Mouse (Mus musculus) limb, embryonic 12.5 days (tissue): ENCODE results near the gene Nrm. TPM values are rescaled to one million over a fixed set of nuclear protein-coding genes. Genes with fewer than 3 reads are reported as not detected.
A peak's percentile ranks its signal among the peaks of the same experiment; 100 is the strongest.

Experiments used
- ATAC-seq: fragments of 200-750 bp; cut with Nextera tagmentation; 2 replicates; pipeline ENCODE4 v1.8.0; 2017; ENCODE audit warnings: low read depth, moderate TSS enrichment; ENCODE audit not compliant: insufficient number of reproducible peaks, insufficient read depth, low FRiP score, low TSS enrichment
- H3K27ac ChIP-seq: fragments of 300-500 bp; sonication (generic); 2 replicates; pipeline ENCODE4 v1.5.1; 2016; ENCODE audit warnings: mild to moderate bottlenecking, moderate library complexity
- H3K27me3 ChIP-seq: fragments of 300-500 bp; sonication (generic); 2 replicates; pipeline ENCODE4 v1.6.1; 2016; ENCODE audit warnings: mild to moderate bottlenecking, moderate library complexity
- H3K36me3 ChIP-seq: fragments of 300-500 bp; sonication (generic); 2 replicates; pipeline ENCODE4 v1.6.1; 2016; ENCODE audit warnings: mild to moderate bottlenecking, moderate library complexity
- H3K4me1 ChIP-seq: fragments of 300-500 bp; sonication (generic); replicated peaks from 2 replicates; pipeline ENCODE4 v1.6.1; 2016
- H3K4me2 ChIP-seq: fragments of 300-500 bp; sonication (generic); 2 replicates; pipeline ENCODE4 v1.6.1; 2016; ENCODE audit warnings: mild to moderate bottlenecking, moderate library complexity
- H3K4me3 ChIP-seq: fragments of 300-500 bp; sonication (generic); replicated peaks from 2 replicates; pipeline ENCODE4 v1.5.1; 2016; ENCODE audit warnings: mild to moderate bottlenecking
- H3K9ac ChIP-seq: fragments of 300-500 bp; sonication (generic); replicated peaks from 2 replicates; pipeline ENCODE4 v1.6.1; 2016; ENCODE audit warnings: mild to moderate bottlenecking, moderate library complexity
- H3K9me3 ChIP-seq: fragments of 300-500 bp; sonication (generic); 2 replicates; pipeline ENCODE4 v1.6.1; 2016; ENCODE audit warnings: mild to moderate bottlenecking, moderate library complexity
- WGBS: fragments of 180-500 bp; shearing (Covaris S2); methylation state at CpG from one replicate; pipeline ENCODE4 v1.1.7; 2016; 5-methylcytosine and 5-hydroxymethylcytosine counted together
- polyA plus RNA-seq: library from polyadenylated mRNA; unstranded; fragments of >200 nt; fragmentation: Nextera tagmentation; extraction: Ambion mirVana; gene quantifications from 2 replicates; pipeline ENCODE4 v1.2.1, GENCODE M21; 2016

Nrm gene
- polyA plus RNA-seq, 1 experiment from 2014 or later: 52.5 TPM

DNA sequence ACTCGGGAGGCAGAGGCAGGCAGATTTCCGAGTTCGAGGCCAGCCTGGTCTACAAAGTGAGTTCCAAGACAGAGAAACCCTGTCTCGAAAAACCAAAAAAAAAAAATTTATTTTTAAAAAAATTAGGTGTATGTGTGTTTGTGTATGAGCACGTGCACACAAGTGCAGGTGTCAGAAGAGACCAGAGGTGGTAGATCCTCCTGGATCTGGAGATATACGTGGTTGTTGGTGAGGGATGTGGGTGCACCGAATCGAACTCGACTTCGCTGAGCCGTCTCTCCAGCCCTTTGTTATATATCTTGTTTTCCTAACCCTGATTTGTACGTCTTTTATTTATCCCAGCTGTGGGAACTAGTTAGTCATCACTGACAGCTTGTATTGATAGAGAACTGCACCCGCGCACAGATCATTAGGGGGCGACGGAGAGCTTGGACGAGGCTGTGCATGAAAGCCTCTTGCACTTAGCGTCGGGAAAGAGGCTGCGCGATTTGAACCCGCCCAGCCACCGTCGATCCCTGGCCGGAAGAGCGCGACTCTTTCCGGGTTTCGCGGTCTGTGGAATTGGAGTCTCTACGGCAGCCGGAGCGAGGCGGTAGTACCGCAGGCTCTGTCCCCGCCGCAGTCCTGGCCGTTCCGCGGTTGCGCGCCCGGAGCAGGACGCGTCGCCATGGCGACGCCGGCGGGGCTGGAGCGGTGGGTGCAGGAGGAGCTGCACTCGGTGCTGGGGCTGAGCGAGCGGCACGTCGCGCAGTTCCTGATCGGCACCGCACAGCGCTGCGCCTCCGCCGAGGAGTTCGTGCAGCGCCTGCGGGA is 18.3 kb downstream of the Nrm start, which contains the start of gene Dhx16:
TSS of gene Dhx16 (plus strand) at position 575 of the 813 bp plus-strand sequence.
- Histone ChIP-seq H3K4me1 (peaks cover 11% of the 10 kb centered on the region), H3K4me3 (peak within 1 kb of the TSS; percentile 97), H3K9me3 (no peaks in the 10 kb centered on the region), H3K36me3 (peaks cover 59% of the 10 kb centered on the region), H3K4me2 (peak within 1 kb of the TSS; percentile 84), H3K9ac (peak within 1 kb of the TSS; percentile 85), H3K27ac (peak within 1 kb of the TSS; percentile 69; the same call in 1 of the 2 replicates), H3K27me3 (no peaks in the 10 kb centered on the region)
- whole genome bisulfite sequencing: 5% methylated on average over 66 of the region's 66 CpGs
- peak; percentile 91 for ATAC-seq

DNA sequence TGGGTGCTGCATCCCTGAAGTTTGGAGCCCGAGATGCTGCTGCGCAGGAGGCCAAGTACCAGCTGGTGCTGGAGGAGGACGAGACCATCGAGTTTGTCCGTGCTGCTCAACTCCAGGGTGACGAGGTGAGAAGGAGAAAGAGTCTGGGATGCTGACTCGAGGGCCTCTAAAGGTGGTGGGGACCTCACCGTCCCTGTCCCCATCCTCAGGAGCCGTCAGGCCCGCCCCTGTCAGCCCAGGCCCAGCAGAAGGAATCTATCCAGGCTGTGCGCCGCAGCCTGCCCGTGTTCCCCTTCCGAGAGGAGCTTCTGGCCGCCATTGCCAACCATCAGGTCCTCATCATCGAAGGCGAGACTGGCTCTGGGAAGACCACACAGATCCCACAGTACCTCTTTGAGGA is 21.8 kb downstream of the Nrm start:
- 95% methylated on average over 17 of the region's 17 CpGs for WGBS
- peaks cover 69% of the 10 kb centered on the region for H3K36me3 ChIP-seq
- H3K27ac ChIP-seq: no peak overlapping the region
- H3K4me1 ChIP-seq: peaks cover 11% of the 10 kb centered on the region
- no peak for ATAC-seq
- H3K27me3 ChIP-seq: no peaks in the 10 kb centered on the region
- no peak overlapping the region for H3K4me2 ChIP-seq
- no peak overlapping the region for H3K4me3 ChIP-seq
- no peaks in the 10 kb centered on the region for H3K9me3 ChIP-seq
- H3K9ac ChIP-seq: no peak overlapping the region

DNA sequence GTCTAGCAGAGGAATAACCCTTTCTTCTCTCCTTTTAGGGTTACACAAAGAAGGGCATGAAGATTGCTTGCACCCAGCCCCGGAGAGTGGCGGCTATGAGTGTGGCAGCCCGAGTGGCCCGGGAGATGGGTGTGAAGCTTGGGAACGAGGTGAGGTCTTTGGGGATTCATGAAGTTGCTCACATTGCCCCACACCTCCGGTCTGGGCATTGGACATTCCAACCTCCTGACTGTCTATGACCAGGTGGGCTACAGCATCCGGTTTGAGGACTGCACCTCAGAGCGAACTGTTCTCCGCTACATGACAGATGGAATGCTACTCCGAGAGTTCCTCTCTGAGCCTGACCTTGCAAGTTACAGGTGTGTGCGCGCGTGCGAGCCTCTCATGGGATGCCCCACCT is 22.7 kb downstream of the Nrm start:
- Histone ChIP-seq H3K36me3 (peaks cover 77% of the 10 kb centered on the region), H3K4me1 (peaks cover 11% of the 10 kb centered on the region), H3K27me3 (no peaks in the 10 kb centered on the region), H3K27ac (no peak overlapping the region), H3K4me2 (no peak overlapping the region), H3K9ac (no peak overlapping the region), H3K9me3 (no peaks in the 10 kb centered on the region), H3K4me3 (no peak overlapping the region)
- ATAC-seq: no peak
- 94% methylated on average over 14 of the region's 14 CpGs for WGBS

DNA sequence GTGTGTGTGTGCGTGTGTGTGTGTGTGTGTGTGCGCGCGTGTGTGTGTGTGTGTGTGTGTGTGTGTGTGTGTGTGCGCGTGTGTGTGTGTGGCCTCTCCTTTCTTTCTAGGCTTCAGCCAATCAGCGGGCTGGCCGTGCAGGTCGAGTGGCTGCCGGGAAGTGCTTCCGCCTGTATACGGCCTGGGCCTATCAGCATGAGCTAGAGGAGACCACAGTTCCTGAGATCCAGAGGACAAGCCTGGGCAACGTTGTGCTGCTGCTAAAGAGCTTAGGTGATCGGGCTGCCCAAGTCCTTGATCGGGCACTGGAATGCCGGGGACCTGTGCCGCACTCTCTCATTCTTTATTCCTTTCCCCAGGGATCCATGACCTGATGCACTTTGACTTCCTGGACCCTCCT is 26.6 kb downstream of the Nrm start:
- H3K27ac ChIP-seq: no peak overlapping the region
- 65% methylated on average over 13 of the region's 17 CpGs for WGBS

DNA sequence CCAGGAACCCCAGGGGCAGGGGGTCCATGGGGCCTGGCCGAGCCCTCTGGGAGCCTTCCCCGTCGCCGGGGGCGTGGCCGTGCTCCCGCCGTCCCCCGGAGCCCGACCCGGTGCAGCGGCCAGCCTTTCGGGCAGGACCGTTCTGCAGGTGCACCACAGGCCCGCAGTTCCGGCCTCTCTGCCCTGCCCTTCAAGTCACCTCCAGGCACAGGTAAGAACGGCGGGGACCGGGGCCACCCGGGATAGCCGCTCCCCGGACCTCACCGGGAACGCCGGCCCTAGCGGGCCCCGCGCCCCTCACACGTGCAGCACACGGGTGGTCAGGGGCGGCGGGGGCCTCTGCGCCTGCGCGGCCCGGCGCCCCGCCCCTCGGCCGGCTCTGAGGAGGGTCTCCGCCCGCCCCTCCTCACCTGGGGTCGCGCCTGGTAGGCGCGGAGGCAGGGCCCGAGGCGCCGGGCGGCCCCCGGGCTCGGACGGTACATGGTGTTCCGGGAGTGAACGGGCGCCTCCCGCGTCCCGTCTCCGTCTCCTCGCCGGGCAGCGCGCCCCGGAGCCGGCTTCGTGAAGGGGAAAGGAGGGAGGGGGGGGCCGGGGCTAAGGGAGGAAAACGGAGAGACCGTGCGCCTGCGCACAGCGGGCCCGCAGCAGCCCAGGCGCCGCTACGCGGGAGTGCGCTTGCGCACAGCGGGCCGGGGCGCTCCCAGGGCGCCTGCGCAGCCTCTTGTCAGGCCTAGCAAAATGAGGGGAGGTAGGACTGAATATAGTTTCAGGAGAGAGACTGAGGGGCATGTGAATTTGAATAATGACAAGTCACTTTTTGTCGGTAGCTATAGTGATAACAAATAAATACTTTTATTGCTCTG is 35.9 kb downstream of the Nrm start, which contains the start of gene 2310061I04Rik:
TSS of gene 2310061I04Rik (minus strand) at position 651 of the 863 bp plus-strand sequence.
- H3K4me1 ChIP-seq: peaks cover 20% of the 10 kb centered on the region
- peak within 1 kb of the TSS; percentile 84 for H3K9ac ChIP-seq
- H3K4me2 ChIP-seq: peak within 1 kb of the TSS; percentile 99
- H3K9me3 ChIP-seq: no peaks in the 10 kb centered on the region
- peak; percentile 89 for ATAC-seq
- H3K4me3 ChIP-seq: peak within 1 kb of the TSS; percentile 80
- peak within 1 kb of the TSS; percentile 93 for H3K27ac ChIP-seq
- peaks cover 66% of the 10 kb centered on the region for H3K36me3 ChIP-seq
- H3K27me3 ChIP-seq: no peaks in the 10 kb centered on the region
- WGBS: under 1% methylated on average over 86 of the region's 86 CpGs

More for the DNA sequence above, 26.6 kb downstream of the Nrm start:
- H3K9me3 ChIP-seq: no peaks in the 10 kb centered on the region
- no peaks in the 10 kb centered on the region for H3K27me3 ChIP-seq
- no peak overlapping the region for H3K9ac ChIP-seq
- ATAC-seq: no peak
- peaks cover 96% of the 10 kb centered on the region for H3K36me3 ChIP-seq
- no peak overlapping the region for H3K4me2 ChIP-seq
- no peaks in the 10 kb centered on the region for H3K4me1 ChIP-seq
- no peak overlapping the region for H3K4me3 ChIP-seq

DNA sequence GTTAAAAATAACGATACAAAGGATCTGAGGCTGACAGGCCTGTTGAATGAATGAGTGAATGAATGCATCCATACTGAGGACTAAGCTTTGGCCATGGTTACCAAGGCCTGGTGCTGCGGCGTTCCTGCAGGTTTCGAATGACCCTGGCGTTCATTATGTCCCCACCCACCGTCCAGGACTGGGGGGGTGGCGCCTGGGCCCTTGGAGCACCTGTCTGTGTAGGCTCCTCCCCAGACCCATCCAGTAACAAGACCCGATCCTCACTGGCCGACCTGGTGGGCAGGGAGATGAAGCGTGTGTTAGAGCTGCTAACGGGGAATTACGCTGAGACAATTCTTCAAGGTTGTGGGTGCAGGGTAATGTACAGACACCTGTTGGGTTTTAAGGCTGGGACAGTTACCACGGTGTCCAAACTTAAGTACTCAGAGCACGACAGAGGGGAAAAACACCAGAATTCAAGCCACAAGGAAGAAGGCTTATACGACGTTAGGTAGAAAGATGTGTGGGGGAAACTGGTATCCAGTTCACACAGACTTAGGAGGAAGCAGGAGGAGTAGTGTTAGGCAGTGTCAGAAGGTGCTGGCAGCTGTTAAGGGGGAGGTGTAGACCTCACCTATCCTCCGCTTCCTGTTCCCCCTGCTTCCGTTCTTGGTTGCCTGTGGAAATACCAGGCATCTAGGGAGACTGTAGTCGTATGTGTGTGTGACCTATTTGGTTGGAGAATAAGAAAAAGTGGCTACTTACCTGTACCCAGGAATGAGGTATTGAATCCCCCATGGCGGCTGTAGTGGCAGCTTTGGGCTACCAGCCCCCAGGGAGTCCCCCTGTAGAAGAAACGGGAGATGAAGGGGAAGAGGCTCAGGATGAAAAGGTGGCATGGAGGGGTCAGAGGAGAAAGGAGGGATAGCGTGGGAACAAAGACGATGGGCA is 36.8 kb downstream of the Nrm start:
- Histone ChIP-seq H3K4me1 (peaks cover 20% of the 10 kb centered on the region), H3K9me3 (no peaks in the 10 kb centered on the region), H3K27ac (peak overlapping the region; percentile 41; the same call in 1 of the 2 replicates), H3K4me3 (peak overlapping the region; percentile 80), H3K36me3 (peaks cover 67% of the 10 kb centered on the region), H3K4me2 (peak overlapping the region; percentile 99), H3K9ac (peak overlapping the region; percentile 37; the same call in 1 of the 2 replicates), H3K27me3 (no peaks in the 10 kb centered on the region)
- WGBS: 40% methylated on average over 23 of the region's 23 CpGs
- ATAC-seq: peak; percentile 39; the same call in 1 of the 2 replicates

DNA sequence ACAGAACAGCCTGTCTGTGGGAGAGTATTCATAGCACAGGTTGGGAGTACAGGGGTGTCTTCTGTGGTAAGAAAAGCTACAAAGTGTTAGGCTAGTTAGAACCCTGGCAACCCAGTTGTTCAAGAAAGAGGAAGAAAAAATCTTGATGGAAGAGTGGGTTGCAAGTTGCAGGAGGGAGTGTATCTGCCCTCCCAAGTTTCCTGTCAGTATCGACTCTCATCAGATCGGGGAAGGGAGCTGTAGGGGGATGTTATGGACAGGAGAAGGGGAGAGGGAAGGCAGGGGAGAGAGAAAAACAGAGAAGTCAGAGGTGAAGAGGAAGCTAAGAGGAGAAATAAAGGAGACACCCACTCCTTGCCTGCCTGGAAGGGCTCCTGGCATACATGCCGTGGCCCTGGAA is 39.5 kb downstream of the Nrm start:
- no peak overlapping the region for H3K27ac ChIP-seq
- no peaks in the 10 kb centered on the region for H3K27me3 ChIP-seq
- peaks cover 20% of the 10 kb centered on the region for H3K4me1 ChIP-seq
- H3K4me2 ChIP-seq: no peak overlapping the region
- no peak for ATAC-seq
- no peak overlapping the region for H3K4me3 ChIP-seq
- H3K9me3 ChIP-seq: no peaks in the 10 kb centered on the region
- WGBS: 96% methylated on average over 3 of the region's 3 CpGs
- H3K36me3 ChIP-seq: peaks cover 73% of the 10 kb centered on the region
- no peak overlapping the region for H3K9ac ChIP-seq

DNA sequence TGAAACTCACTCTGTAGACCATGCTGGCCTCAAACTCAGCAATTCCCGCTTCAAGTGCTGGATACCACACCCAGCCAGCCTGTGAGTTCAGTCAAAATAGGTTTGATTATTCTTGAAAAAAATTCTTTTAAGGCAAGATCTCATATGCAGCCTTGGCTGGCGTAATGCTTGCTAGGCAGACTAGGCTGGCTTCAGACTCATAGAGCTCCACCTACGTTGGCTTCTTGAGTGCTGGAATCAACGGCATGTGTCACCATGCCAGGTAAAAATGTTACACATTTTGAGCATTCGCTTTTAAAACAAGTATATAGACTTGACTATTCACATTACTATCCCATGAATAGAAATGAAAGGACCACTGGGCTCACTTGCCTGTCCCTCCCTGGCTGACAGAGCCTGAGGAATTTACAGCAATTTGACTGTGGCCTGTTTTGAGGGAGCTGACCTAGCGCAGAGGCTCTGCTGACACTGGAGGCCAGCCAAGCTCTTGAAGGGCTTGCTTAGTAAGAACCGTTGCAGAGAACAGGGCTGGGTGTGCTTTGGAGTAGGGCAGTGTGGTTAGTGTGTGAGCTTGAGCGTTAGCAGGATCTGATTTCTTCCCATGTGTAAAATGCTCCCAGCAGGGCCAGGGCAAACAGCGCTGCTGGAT is 42.3 kb downstream of the Nrm start:
- no peak overlapping the region for H3K4me3 ChIP-seq
- ATAC-seq: no peak
- H3K36me3 ChIP-seq: peaks cover 95% of the 10 kb centered on the region

DNA sequence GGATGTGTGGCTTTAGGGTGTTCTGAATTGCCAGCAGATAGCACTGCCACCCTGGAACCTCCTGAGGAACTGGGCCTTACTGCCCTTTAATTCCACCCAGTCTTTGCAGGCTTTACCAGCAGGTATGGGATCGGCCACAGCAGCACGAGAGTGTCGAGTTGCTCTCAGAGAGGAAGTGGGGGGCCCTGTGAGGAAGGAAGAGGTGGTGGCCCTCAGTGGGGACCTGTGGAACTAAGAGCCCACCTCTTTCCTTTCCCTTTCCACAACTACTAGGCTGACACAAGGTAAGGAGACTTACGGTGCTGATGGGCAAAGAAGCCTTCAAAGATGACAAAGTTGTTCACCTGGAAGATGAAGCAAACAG is 42.9 kb downstream of the Nrm start:
- Histone ChIP-seq H3K36me3 (peaks cover 95% of the 10 kb centered on the region), H3K4me2 (no peak overlapping the region), H3K27me3 (no peaks in the 10 kb centered on the region), H3K4me3 (no peak overlapping the region), H3K27ac (no peak overlapping the region), H3K9ac (no peak overlapping the region), H3K9me3 (no peaks in the 10 kb centered on the region), H3K4me1 (peaks cover 11% of the 10 kb centered on the region)
- ATAC-seq: no peak
- WGBS: 87% methylated on average over 4 of the region's 4 CpGs

More for the DNA sequence above, 42.3 kb downstream of the Nrm start:
- Histone ChIP-seq H3K27ac (no peak overlapping the region), H3K27me3 (no peaks in the 10 kb centered on the region), H3K4me2 (no peak overlapping the region), H3K9ac (no peak overlapping the region), H3K4me1 (peaks cover 6% of the 10 kb centered on the region), H3K9me3 (no peaks in the 10 kb centered on the region)
- WGBS: 93% methylated on average over 9 of the region's 9 CpGs

DNA sequence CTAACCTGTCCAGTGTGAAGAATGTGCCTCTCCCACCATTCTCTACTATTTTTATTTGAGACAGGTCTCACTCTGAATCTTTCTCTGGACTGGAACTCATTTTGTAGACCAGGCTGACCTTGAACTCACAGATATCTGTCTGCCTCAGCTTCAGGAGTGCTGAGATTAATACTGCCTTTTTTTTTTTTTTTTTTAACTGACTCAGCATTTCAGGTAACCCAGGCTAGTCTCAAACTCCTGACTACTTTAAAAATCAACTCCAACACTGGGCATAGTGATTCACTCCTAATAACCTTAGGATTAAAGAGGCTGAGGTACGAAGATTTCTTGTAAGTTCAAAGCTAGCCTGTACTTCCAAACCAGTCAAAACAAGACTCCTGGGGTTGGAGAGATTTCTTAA is 44.5 kb downstream of the Nrm start:
- Histone ChIP-seq H3K27ac (no peak overlapping the region), H3K27me3 (no peaks in the 10 kb centered on the region), H3K9me3 (no peaks in the 10 kb centered on the region), H3K36me3 (peaks cover 79% of the 10 kb centered on the region), H3K4me2 (no peak overlapping the region), H3K4me1 (peaks cover 16% of the 10 kb centered on the region), H3K9ac (no peak overlapping the region), H3K4me3 (no peak overlapping the region)
- no peak for ATAC-seq
- WGBS: 93% methylated on average over 1 of the region's 1 CpGs
